Mouse (Mus musculus) induced T-regulatory cell, adult 2 months (primary cell): Measurements from ENCODE around the gene 4921504E06Rik.

Experiments
- DNase-seq: peaks from one replicate; pipeline ENCODE4 v3.0.0-alpha.2; 2012; ENCODE audit warnings: low read depth

4921504E06Rik gene

DNA sequence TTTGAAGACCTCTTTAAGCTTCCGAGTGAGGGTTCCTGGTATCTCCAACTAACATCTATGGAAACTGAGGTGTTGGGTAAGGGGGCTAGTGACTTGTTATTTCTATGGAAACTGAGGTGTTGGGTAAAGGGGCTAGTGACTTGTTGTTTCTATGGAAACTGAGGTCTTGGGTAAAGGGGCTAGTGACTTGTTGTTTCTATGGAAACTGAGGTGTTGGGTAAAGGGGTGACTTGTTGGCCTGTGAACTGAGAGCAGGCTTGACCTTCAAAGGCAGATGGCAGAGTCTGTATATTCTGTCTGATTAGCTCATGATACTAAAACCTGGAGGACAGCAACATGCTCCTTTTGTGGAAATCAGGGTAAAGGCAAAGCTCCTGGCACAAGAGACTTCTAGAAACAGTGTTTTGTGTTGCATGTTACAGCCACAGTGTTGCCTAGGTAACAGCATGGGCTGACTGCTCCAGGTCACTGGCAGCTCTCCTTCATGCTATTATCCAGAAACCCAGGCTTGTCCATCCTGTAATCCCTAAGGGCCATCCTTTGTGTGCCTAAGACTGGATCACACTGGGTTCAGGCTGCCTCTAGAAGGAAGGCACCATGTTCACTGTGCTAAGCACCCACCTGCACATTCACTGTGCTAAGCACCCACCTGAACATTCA lies 133.9 kb downstream of the 4921504E06Rik start:
- no peak for DNase-seq

DNA sequence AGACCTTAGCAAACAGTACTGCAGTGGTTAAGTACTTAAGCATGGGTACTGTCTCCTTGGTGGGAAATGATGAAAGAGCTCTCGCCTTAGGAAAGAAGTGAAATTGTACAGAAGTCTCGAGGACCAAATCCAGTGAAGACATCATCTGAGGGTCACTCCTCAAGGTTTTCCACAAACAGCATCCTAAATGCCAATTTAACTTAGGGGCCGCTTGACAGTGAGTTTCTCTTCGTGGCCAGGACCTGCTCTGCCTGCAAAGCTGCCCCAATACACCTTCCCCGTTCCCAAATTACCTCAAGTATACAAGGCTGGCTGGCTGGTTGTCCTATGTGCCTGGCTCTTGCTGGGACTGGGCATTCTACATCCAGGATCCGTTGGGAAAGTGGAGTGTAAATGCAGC lies 137.6 kb downstream of the 4921504E06Rik start:
- no peak for DNase-seq

DNA sequence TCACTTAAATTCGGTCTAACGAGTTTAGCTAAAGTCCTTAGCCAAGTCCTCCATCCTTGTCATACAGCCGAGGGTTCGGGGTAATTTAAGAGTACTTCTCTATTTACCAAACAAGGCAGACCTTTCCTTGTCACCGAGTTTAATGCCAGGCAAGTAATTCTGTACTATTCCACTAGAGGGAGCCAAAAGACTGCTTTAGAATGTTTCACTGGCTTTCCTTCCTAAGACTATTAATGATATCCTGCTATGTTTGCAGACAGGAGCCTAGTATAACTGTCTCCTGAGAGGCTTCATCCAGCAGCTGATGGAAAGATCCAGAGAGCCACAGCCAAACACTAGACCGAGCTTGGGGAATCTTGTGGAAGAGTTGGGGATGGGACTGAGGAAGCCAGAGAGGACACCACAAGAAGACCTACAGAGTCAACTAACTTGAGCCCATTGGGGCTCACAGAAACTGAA lies 138.6 kb downstream of the 4921504E06Rik start:
- peak; percentile 87 for DNase-seq

DNA sequence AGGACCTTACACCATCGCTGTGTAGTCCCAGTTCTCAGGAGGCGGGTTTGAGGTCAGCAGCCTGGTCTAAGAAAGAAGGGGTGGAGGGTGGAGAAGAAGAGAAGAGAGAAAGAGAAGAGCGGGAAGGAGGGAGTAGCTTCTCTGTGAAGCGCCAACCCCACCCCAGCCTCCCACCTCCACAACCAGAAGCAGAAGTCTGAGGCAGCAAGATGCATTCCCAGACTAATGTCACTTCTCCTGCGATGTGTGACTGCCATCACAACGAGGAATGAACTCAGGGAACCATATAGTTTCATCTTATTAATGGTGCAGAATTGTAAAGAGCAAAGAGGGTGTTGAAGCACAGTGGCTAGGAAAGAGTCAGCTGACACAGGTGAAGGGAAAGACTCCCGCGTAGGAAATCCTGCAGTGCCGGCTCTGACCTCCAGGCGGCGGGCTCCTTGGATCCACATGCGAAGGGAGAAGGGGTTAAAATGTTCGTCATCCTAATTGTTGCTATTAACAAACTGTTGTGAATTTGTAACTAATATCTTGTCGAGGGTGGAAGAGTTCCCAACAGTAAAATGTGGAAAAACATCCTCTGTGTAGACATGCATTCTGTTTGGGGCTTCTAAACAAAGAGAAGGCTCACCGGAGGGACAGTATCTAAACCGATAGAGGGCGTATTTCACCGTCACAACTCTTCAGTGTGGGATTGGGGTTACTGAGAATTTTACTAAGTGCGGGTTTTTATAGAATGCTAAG lies 139.3 kb downstream of the 4921504E06Rik start:
- DNase-seq, result peak; percentile 78
